Mouse (Mus musculus): Measurements from ENCODE around the gene Gzmn. TPM values are rescaled to one million over a fixed set of nuclear protein-coding genes. Genes with fewer than 3 reads are reported as not detected.

The Gzmn gene
- not detected for total RNA-seq (2023)

GRCm38 (mm10) chr14:56174499-56174898 is at the start of gene Gzmn:
Gzmn (minus strand) TSS chr14:56174599.

GRCm38 (mm10) chr14:56211317-56211716 is 36.9 kb upstream of the Gzmn start, which contains the start of gene Gzmf:
Gzmf (minus strand) TSS chr14:56211417.

GRCm38 (mm10) chr14:56159479-56159878 is 14.9 kb downstream of the Gzmn start, which contains the start of gene Gzmg:
Gzmg (minus strand) TSS chr14:56159579.

DNA sequence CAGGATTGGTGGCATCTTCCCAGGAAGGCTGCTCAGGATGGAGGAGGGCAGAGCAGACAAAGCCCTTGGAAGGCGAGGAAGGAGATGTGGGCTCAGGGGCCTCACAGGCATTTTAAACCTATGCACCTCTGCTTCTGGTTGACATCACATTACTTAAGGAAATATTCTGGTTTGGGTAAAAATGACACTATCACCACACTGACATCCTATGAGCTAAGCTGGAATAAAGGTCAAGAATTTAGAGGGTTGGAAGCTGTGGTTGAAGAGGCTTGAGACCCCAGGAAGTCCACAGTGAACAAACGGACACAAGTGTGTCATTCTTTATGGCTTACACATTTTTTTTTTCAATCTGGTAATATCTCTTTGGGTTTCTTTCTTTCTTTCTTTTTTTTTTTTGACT is 41.9 kb downstream of the Gzmn start, which contains the start of gene Gzmd:
Gzmd (minus strand) TSS at position 101 of the 400 bp plus-strand sequence.

GRCm38 (mm10) chr14:56120525-56120924 is 53.9 kb downstream of the Gzmn start, which contains the start of gene Gzme:
Gzme (minus strand) TSS chr14:56120625.

Other genes with a start within 250 kb of the Gzmn start
- gene Cma1, start 229.9 kb downstream of the Gzmn start, total RNA-seq (2023), result not detected
- not detected for gene Cma2, start 223.6 kb downstream of the Gzmn start, total RNA-seq (2023)
- gene Mcpt1, start 156.6 kb downstream of the Gzmn start, total RNA-seq (2023), result not detected
- gene Mcpt9, start 144.1 kb downstream of the Gzmn start, total RNA-seq (2023), result not detected
- under 1 TPM; 0.47 to 0.67 TPM for gene Mcpt2, start 132.6 kb downstream of the Gzmn start, total RNA-seq (2023)
- not detected for gene Mcpt4, start 112.3 kb downstream of the Gzmn start, total RNA-seq (2023)
- gene Mcpt8, start 89.3 kb downstream of the Gzmn start, total RNA-seq (2023), result 1 to 10 TPM; 3.7 to 5.8 TPM
- gene Ctsg, start 72.0 kb downstream of the Gzmn start, total RNA-seq (2023), result 1 to 10 TPM; 2.3 to 3.0 TPM
- gene Gzme, start 54.0 kb downstream of the Gzmn start, total RNA-seq (2023), result not detected
- gene Gzmd, start 42.0 kb downstream of the Gzmn start, total RNA-seq (2023), result not detected
- not detected for gene Gzmg, start 15.0 kb downstream of the Gzmn start, total RNA-seq (2023)
- not detected for gene Gzmf, start 36.8 kb upstream of the Gzmn start, total RNA-seq (2023)
- gene Gzmc, start 60.1 kb upstream of the Gzmn start, total RNA-seq (2023), result not detected
- under 1 TPM in 1 of 2 experiments, not detected in 1; 0.34 TPM for gene Gzmb, start 87.7 kb upstream of the Gzmn start, total RNA-seq (2023)
- gene Atp12a, start 190.5 kb upstream of the Gzmn start, total RNA-seq (2023), result not detected
- gene Rnf17, start 228.0 kb upstream of the Gzmn start, total RNA-seq (2023), result 1 to 10 TPM in 1 of 2 experiments, under 1 TPM in 1; 0.52 to 1.1 TPM

All from monocyte, adult 59 days (primary cell).